Mouse (Mus musculus): ENCODE results near the gene Ap3b1. TPM values are rescaled to one million over a fixed set of nuclear protein-coding genes. Genes with fewer than 3 reads are reported as not detected.

Gene Ap3b1
- total RNA-seq, 1 experiment from 2014 or later = 89.3 TPM

GRCm38 (mm10) chr13:94514992-94515391 is 156.2 kb downstream of the Ap3b1 start:
- no peak for ATAC-seq (replicated peaks; ENCODE audit: insufficient number of reproducible peaks, low FRiP score, low TSS enrichment, poor library complexity, severe bottlenecking)

- ATAC-seq (replicated peaks; ENCODE audit: insufficient number of reproducible peaks, low FRiP score, low TSS enrichment, poor library complexity, severe bottlenecking) = no peak
These were observed 157.8 kb downstream of the Ap3b1 start for GRCm38 (mm10) chr13:94516532-94516931.

GRCm38 (mm10) chr13:94518176-94518575 is 159.4 kb downstream of the Ap3b1 start:
- no peak for ATAC-seq (replicated peaks; ENCODE audit: insufficient number of reproducible peaks, low FRiP score, low TSS enrichment, poor library complexity, severe bottlenecking)

GRCm38 (mm10) chr13:94519276-94519675 is 160.5 kb downstream of the Ap3b1 start:
- ATAC-seq (replicated peaks; ENCODE audit: insufficient number of reproducible peaks, low FRiP score, low TSS enrichment, poor library complexity, severe bottlenecking) = no peak

- no peak for ATAC-seq (replicated peaks; ENCODE audit: insufficient number of reproducible peaks, low FRiP score, low TSS enrichment, poor library complexity, severe bottlenecking)
These were observed 164.5 kb downstream of the Ap3b1 start for GRCm38 (mm10) chr13:94523213-94523612.

- ATAC-seq (replicated peaks; ENCODE audit: insufficient number of reproducible peaks, low FRiP score, low TSS enrichment, poor library complexity, severe bottlenecking) = no peak
These were observed 166.0 kb downstream of the Ap3b1 start for GRCm38 (mm10) chr13:94524669-94525238.

- no peak for ATAC-seq (replicated peaks; ENCODE audit: insufficient number of reproducible peaks, low FRiP score, low TSS enrichment, poor library complexity, severe bottlenecking)
These were observed 170.4 kb downstream of the Ap3b1 start for GRCm38 (mm10) chr13:94529138-94529537.

GRCm38 (mm10) chr13:94533516-94533915 is 174.8 kb downstream of the Ap3b1 start:
- ATAC-seq (replicated peaks; ENCODE audit: insufficient number of reproducible peaks, low FRiP score, low TSS enrichment, poor library complexity, severe bottlenecking) = no peak

- no peak for ATAC-seq (replicated peaks; ENCODE audit: insufficient number of reproducible peaks, low FRiP score, low TSS enrichment, poor library complexity, severe bottlenecking)
These were observed 178.6 kb downstream of the Ap3b1 start for GRCm38 (mm10) chr13:94537336-94537735.

- ATAC-seq (replicated peaks; ENCODE audit: insufficient number of reproducible peaks, low FRiP score, low TSS enrichment, poor library complexity, severe bottlenecking) = no peak
These were observed 181.3 kb downstream of the Ap3b1 start for GRCm38 (mm10) chr13:94539851-94540646.

- ATAC-seq (replicated peaks; ENCODE audit: insufficient number of reproducible peaks, low FRiP score, low TSS enrichment, poor library complexity, severe bottlenecking) = no peak
These were observed 183.3 kb downstream of the Ap3b1 start for GRCm38 (mm10) chr13:94542061-94542460.

- no peak for ATAC-seq (replicated peaks; ENCODE audit: insufficient number of reproducible peaks, low FRiP score, low TSS enrichment, poor library complexity, severe bottlenecking)
These were observed 185.5 kb downstream of the Ap3b1 start for GRCm38 (mm10) chr13:94544211-94544610.

- ATAC-seq (replicated peaks; ENCODE audit: insufficient number of reproducible peaks, low FRiP score, low TSS enrichment, poor library complexity, severe bottlenecking) = no peak
These were observed 187.0 kb downstream of the Ap3b1 start for GRCm38 (mm10) chr13:94545739-94546138.

GRCm38 (mm10) chr13:94546246-94546645 is 187.5 kb downstream of the Ap3b1 start:
- ATAC-seq (replicated peaks; ENCODE audit: insufficient number of reproducible peaks, low FRiP score, low TSS enrichment, poor library complexity, severe bottlenecking) = no peak

- no peak for ATAC-seq (replicated peaks; ENCODE audit: insufficient number of reproducible peaks, low FRiP score, low TSS enrichment, poor library complexity, severe bottlenecking)
These were observed 190.8 kb downstream of the Ap3b1 start for GRCm38 (mm10) chr13:94549580-94549979.

- no peak for ATAC-seq (replicated peaks; ENCODE audit: insufficient number of reproducible peaks, low FRiP score, low TSS enrichment, poor library complexity, severe bottlenecking)
These were observed 191.3 kb downstream of the Ap3b1 start for GRCm38 (mm10) chr13:94550037-94550436.

GRCm38 (mm10) chr13:94560011-94560410 is 201.3 kb downstream of the Ap3b1 start:
- peak; percentile 63; the same call in 1 of the 2 replicates for ATAC-seq (replicated peaks; ENCODE audit: insufficient number of reproducible peaks, low FRiP score, low TSS enrichment, poor library complexity, severe bottlenecking)

GRCm38 (mm10) chr13:94560878-94561277 is 202.1 kb downstream of the Ap3b1 start:
- ATAC-seq (replicated peaks; ENCODE audit: insufficient number of reproducible peaks, low FRiP score, low TSS enrichment, poor library complexity, severe bottlenecking) = no peak

- ATAC-seq (replicated peaks; ENCODE audit: insufficient number of reproducible peaks, low FRiP score, low TSS enrichment, poor library complexity, severe bottlenecking) = no peak
These were observed 204.0 kb downstream of the Ap3b1 start for GRCm38 (mm10) chr13:94562652-94563339.

- ATAC-seq (replicated peaks; ENCODE audit: insufficient number of reproducible peaks, low FRiP score, low TSS enrichment, poor library complexity, severe bottlenecking) = no peak
These were observed 205.1 kb downstream of the Ap3b1 start for GRCm38 (mm10) chr13:94563836-94564235.
